Mouse (Mus musculus): ENCODE data around the gene Orc1. TPM values are rescaled to one million over a fixed set of nuclear protein-coding genes. Genes with fewer than 3 reads are reported as not detected.
A peak's percentile ranks its signal among the peaks of the same experiment; 100 is the strongest.

Orc1 gene
- total RNA-seq, 1 experiment, result 44.5 TPM

DNA sequence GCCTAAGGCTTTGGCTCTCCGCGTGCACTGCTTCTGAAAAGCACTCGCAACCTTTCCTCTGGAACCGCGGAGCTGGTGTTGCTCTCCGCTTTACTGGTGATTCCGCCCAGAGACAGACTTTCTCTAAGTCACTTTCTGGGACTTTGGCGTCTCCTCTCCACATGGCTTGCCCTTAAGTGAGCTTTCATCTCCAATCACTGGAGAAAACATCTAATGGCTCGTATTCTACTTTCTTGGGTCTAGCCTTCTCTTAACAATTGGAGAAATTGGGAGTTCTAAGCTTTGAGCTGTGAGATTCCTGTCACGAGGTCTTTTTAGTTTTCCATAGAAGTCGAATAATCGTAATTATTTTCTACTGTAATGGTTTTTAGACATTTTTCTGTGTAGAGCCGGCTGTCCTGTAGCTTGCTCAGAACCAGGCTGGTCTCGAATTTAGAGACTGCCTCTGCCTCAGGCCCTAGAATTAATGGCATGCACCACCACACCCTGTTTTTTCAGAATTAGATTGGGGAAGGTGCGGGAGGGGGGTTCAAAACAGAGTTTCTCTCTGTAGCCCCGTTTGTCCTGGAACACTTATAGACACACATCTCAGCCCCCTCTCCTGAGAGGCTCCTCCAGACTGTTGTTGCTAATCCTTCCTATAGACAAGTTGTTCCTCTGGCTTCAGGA is 654 bp downstream of the Orc1 start:
- peaks cover 2% of the 10 kb centered on the region in 2 experiments; a peak in 1 of 4 replicates for H3K4me1 ChIP-seq (ENCODE audit: control insufficient read depth in 2 of 2, insufficient read depth in 2 of 2, low read length in 2 of 2, poor library complexity in 1 of 2)
- H3K36me3 ChIP-seq (ENCODE audit: control insufficient read depth, insufficient read depth, low read length, poor library complexity, severe bottlenecking), result peaks cover 7% of the 10 kb centered on the region
- no peaks in the 10 kb centered on the region for H3K9me3 ChIP-seq (ENCODE audit: control insufficient read depth, insufficient read depth, low read depth, low read length)
- peak overlapping the region; percentile 73 for H3K27ac ChIP-seq (ENCODE audit: insufficient read depth, low read depth, low read length, poor library complexity, severe bottlenecking)
- H3K4me3 ChIP-seq (ENCODE audit: insufficient read depth in 1 of 2, low read depth in 1 of 2, low read length in 2 of 2, poor library complexity in 1 of 2, severe bottlenecking in 1 of 2), result peak overlapping the region; percentile 85 to 94
- DNase-seq (ENCODE audit: low read depth, low spot score), result no peak
- peak overlapping the region; percentile 89 for H3K9ac ChIP-seq (ENCODE audit: insufficient read depth, low read depth, low read length, poor library complexity, severe bottlenecking)
- in situ Hi-C loops (cut with MboI; ENCODE audit: low sequenced_read_pairs in 2 of 2, unreplicated experiment in 2 of 2), result no loop called here
- no peak for TF ChIP-seq ZC3H11A (IDR thresholded peaks at IDR 0.05; ENCODE audit: borderline replicate concordance, low read depth, low read length)
- no peak for TF ChIP-seq CHD2 (IDR thresholded peaks at IDR 0.05; ENCODE audit: low read depth, low read length)
- no peak for TF ChIP-seq HCFC1 (IDR thresholded peaks at IDR 0.05; ENCODE audit: borderline replicate concordance, insufficient read depth, low read length)
- TF ChIP-seq MAFK (IDR thresholded peaks at IDR 0.05; ENCODE audit: insufficient read depth, low read depth, low read length), result no peak
- TF ChIP-seq ZNF384 (IDR thresholded peaks at IDR 0.05; ENCODE audit: low read depth, low read length), result 0 out of 2 replicates have a peak, but pooled peaks have one; percentile 30

DNA sequence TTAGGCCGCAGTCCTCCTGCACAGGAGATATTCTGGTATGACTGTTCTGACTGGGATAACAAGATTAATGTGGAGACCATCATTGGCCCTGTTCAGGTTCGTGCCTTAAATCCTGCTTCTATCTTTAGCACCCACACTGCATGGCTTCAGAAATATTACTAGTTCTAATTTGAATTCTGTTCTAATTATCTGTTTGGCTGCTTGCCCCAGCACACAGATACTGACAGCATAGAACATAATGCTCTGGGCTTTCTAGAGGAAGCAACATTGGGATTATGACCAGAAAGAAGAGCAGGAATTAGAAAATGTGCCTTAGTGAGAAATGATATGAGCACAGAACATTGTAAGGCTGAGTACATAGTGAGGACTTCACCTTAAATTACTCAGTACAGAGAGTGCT is 14.2 kb downstream of the Orc1 start:
- TF ChIP-seq ZNF384 (IDR thresholded peaks at IDR 0.05; ENCODE audit: low read depth, low read length) (no peak), CHD2 (IDR thresholded peaks at IDR 0.05; ENCODE audit: low read depth, low read length) (no peak), ZC3H11A (IDR thresholded peaks at IDR 0.05; ENCODE audit: borderline replicate concordance, low read depth, low read length) (no peak), HCFC1 (IDR thresholded peaks at IDR 0.05; ENCODE audit: borderline replicate concordance, insufficient read depth, low read length) (no peak), MAFK (IDR thresholded peaks at IDR 0.05; ENCODE audit: insufficient read depth, low read depth, low read length) (no peak)
- in situ Hi-C loops (cut with MboI; ENCODE audit: low sequenced_read_pairs in 2 of 2, unreplicated experiment in 2 of 2), result no loop called here
- no peak overlapping the region for H3K27ac ChIP-seq (ENCODE audit: insufficient read depth, low read depth, low read length, poor library complexity, severe bottlenecking)

DNA sequence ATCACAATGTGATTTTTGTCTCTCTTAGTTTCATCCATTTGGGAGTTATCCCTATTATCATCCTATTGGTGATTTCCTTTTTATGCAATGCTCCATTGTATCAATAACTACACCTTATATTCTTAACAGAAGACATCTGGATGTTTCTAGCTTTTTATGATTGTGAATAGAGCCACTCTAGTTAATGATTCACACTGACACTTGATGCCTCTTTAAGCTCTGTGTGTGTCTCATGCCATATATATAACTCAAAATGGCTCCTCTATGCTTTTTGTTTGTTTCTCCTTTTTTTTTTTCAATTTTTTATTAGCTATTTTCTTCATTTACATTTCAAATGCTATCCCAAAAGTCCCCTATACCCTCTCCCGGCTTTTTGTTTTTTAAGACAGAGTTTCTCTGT is 16.6 kb downstream of the Orc1 start:
- H3K4me1 ChIP-seq (ENCODE audit: control insufficient read depth in 2 of 2, insufficient read depth in 2 of 2, low read length in 2 of 2, poor library complexity in 1 of 2), result 0 out of 4 replicates have a peak, but pooled peaks cover 2% of the 10 kb centered on the region in 2 experiments
- no peak overlapping the region for H3K9ac ChIP-seq (ENCODE audit: insufficient read depth, low read depth, low read length, poor library complexity, severe bottlenecking)
- H3K36me3 ChIP-seq (ENCODE audit: control insufficient read depth, insufficient read depth, low read length, poor library complexity, severe bottlenecking), result peaks cover 27% of the 10 kb centered on the region
- TF ChIP-seq MAFK (IDR thresholded peaks at IDR 0.05; ENCODE audit: insufficient read depth, low read depth, low read length) (no peak), ZNF384 (IDR thresholded peaks at IDR 0.05; ENCODE audit: low read depth, low read length) (no peak), ZC3H11A (IDR thresholded peaks at IDR 0.05; ENCODE audit: borderline replicate concordance, low read depth, low read length) (no peak), HCFC1 (IDR thresholded peaks at IDR 0.05; ENCODE audit: borderline replicate concordance, insufficient read depth, low read length) (no peak), CHD2 (IDR thresholded peaks at IDR 0.05; ENCODE audit: low read depth, low read length) (no peak)
- no peak overlapping the region for H3K27ac ChIP-seq (ENCODE audit: insufficient read depth, low read depth, low read length, poor library complexity, severe bottlenecking)
- H3K4me3 ChIP-seq (ENCODE audit: insufficient read depth in 1 of 2, low read depth in 1 of 2, low read length in 2 of 2, poor library complexity in 1 of 2, severe bottlenecking in 1 of 2), result no peak overlapping the region
- in situ Hi-C loops (cut with MboI; ENCODE audit: low sequenced_read_pairs in 2 of 2, unreplicated experiment in 2 of 2), result no loop called here
- H3K9me3 ChIP-seq (ENCODE audit: control insufficient read depth, insufficient read depth, low read depth, low read length), result no peaks in the 10 kb centered on the region
- no peak for DNase-seq (ENCODE audit: low read depth, low spot score)

More for the DNA sequence above, 14.2 kb downstream of the Orc1 start:
- no peak overlapping the region for H3K4me3 ChIP-seq (ENCODE audit: insufficient read depth in 1 of 2, low read depth in 1 of 2, low read length in 2 of 2, poor library complexity in 1 of 2, severe bottlenecking in 1 of 2)
- H3K4me1 ChIP-seq (ENCODE audit: control insufficient read depth in 2 of 2, insufficient read depth in 2 of 2, low read length in 2 of 2, poor library complexity in 1 of 2), result 0 out of 4 replicates have a peak, but pooled peaks cover 2% of the 10 kb centered on the region in 2 experiments
- H3K9me3 ChIP-seq (ENCODE audit: control insufficient read depth, insufficient read depth, low read depth, low read length), result no peaks in the 10 kb centered on the region
- peaks cover 22% of the 10 kb centered on the region for H3K36me3 ChIP-seq (ENCODE audit: control insufficient read depth, insufficient read depth, low read length, poor library complexity, severe bottlenecking)
- DNase-seq (ENCODE audit: low read depth, low spot score), result no peak
- no peak overlapping the region for H3K9ac ChIP-seq (ENCODE audit: insufficient read depth, low read depth, low read length, poor library complexity, severe bottlenecking)

DNA sequence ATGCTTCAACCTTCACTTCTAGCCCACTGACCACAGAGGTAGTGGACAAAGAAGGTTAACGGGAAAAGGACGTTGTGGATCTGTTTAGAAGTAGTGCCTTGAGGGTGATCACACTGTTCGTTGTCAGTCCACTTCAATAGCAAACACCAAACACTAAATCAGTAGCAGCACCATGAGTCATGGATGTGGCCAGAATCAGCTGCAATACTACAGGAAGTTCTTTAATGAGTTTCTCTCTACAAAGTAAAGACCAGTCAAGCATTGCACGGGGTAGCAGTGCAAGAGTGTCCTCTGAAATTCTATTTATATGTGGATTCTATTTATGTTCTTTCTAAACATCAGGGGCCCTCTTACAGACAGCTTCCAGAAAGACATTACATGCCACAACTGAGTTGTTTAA is 19.1 kb downstream of the Orc1 start:
- Histone ChIP-seq H3K27ac (ENCODE audit: insufficient read depth, low read depth, low read length, poor library complexity, severe bottlenecking) (no peak overlapping the region), H3K9me3 (ENCODE audit: control insufficient read depth, insufficient read depth, low read depth, low read length) (no peaks in the 10 kb centered on the region), H3K9ac (ENCODE audit: insufficient read depth, low read depth, low read length, poor library complexity, severe bottlenecking) (no peak overlapping the region), H3K4me3 (ENCODE audit: insufficient read depth in 1 of 2, low read depth in 1 of 2, low read length in 2 of 2, poor library complexity in 1 of 2, severe bottlenecking in 1 of 2) (no peak overlapping the region), H3K36me3 (ENCODE audit: control insufficient read depth, insufficient read depth, low read length, poor library complexity, severe bottlenecking) (peaks cover 28% of the 10 kb centered on the region), H3K4me1 (ENCODE audit: control insufficient read depth in 2 of 2, insufficient read depth in 2 of 2, low read length in 2 of 2, poor library complexity in 1 of 2) (0 out of 4 replicates have a peak, but pooled peaks cover 2% of the 10 kb centered on the region in 2 experiments)
- in situ Hi-C loops (cut with MboI; ENCODE audit: low sequenced_read_pairs in 2 of 2, unreplicated experiment in 2 of 2), result no loop called here
- no peak for TF ChIP-seq MAFK (IDR thresholded peaks at IDR 0.05; ENCODE audit: insufficient read depth, low read depth, low read length)
- TF ChIP-seq HCFC1 (IDR thresholded peaks at IDR 0.05; ENCODE audit: borderline replicate concordance, insufficient read depth, low read length), result no peak
- no peak for TF ChIP-seq CHD2 (IDR thresholded peaks at IDR 0.05; ENCODE audit: low read depth, low read length)
- TF ChIP-seq ZNF384 (IDR thresholded peaks at IDR 0.05; ENCODE audit: low read depth, low read length), result no peak
- no peak for TF ChIP-seq ZC3H11A (IDR thresholded peaks at IDR 0.05; ENCODE audit: borderline replicate concordance, low read depth, low read length)
- DNase-seq (ENCODE audit: low read depth, low spot score), result no peak

All from ES-E14 (cell line).